Mouse (Mus musculus) embryonic facial prominence, embryonic 11.5 days (tissue): ENCODE data around the gene Nudcd3. TPM values are rescaled to one million over a fixed set of nuclear protein-coding genes. Genes with fewer than 3 reads are reported as not detected.

Experiments used
- ATAC-seq: fragments of 200-750 bp; cut with Nextera tagmentation; replicated peaks from 2 replicates; pipeline ENCODE4 v1.8.0; 2017; ENCODE audit warnings: low read depth; ENCODE audit not compliant: insufficient number of reproducible peaks, low FRiP score, low TSS enrichment
- DNase-seq: peaks from one replicate; pipeline ENCODE4 v3.0.0-alpha.2; 2015; ENCODE audit warnings: low spot score
- H3K27ac ChIP-seq: fragments of 300-500 bp; sonication (generic); replicated peaks from 2 replicates; pipeline ENCODE4 v1.5.1; 2014; ENCODE audit warnings: mild to moderate bottlenecking, low read depth, low read length, control low read depth
- H3K27me3 ChIP-seq: fragments of 300-500 bp; sonication (generic); 2 replicates; pipeline ENCODE4 v1.6.1; 2014; ENCODE audit warnings: mild to moderate bottlenecking, low read length, moderate library complexity, mixed read lengths; ENCODE audit not compliant: control insufficient read depth, insufficient read depth
- H3K36me3 ChIP-seq: fragments of 300-500 bp; sonication (generic); replicated peaks from 2 replicates; pipeline ENCODE4 v1.6.1; 2014; ENCODE audit warnings: low read depth, mild to moderate bottlenecking, low read length, moderate library complexity, mixed read lengths; ENCODE audit not compliant: control insufficient read depth, insufficient read depth
- H3K4me1 ChIP-seq: fragments of 300-500 bp; sonication (generic); 2 replicates; pipeline ENCODE4 v1.6.1; 2014; ENCODE audit warnings: low read length, mixed read lengths; ENCODE audit not compliant: control insufficient read depth, insufficient read depth
- H3K4me2 ChIP-seq: fragments of 300-500 bp; sonication (generic); 2 replicates; pipeline ENCODE4 v1.6.1; 2014; ENCODE audit warnings: low read depth, mild to moderate bottlenecking, control low read depth, low read length, moderate library complexity
- H3K4me3 ChIP-seq: fragments of 300-500 bp; sonication (generic); 2 replicates; pipeline ENCODE4 v1.5.1; 2014; ENCODE audit warnings: low read depth, low read length, control low read depth
- H3K9ac ChIP-seq: fragments of 300-500 bp; sonication (generic); replicated peaks from 2 replicates; pipeline ENCODE4 v1.6.1; 2014; ENCODE audit warnings: mild to moderate bottlenecking, control low read depth, low read length
- H3K9me3 ChIP-seq: fragments of 300-500 bp; sonication (generic); replicated peaks from 2 replicates; pipeline ENCODE4 v1.6.1; 2016; ENCODE audit warnings: mild to moderate bottlenecking, low read length, inconsistent platforms, mixed read lengths; ENCODE audit not compliant: control insufficient read depth
- WGBS: fragments of 180-500 bp; shearing (Covaris S2); extraction: QIAGEN DNeasy Blood & Tissue Kit; methylation state at CpG from one replicate; pipeline ENCODE4 v1.1.7; 2014; 5-methylcytosine and 5-hydroxymethylcytosine counted together
- polyA plus RNA-seq: library from polyadenylated mRNA; unstranded; fragments of >200 nt; fragmentation: Nextera tagmentation; extraction: Ambion mirVana; gene quantifications from 2 replicates; pipeline ENCODE4 v1.2.1, GENCODE M21; 2014

Gene Nudcd3
- polyA plus RNA-seq, 1 experiment from 2014 or later: 41.7 TPM

DNA sequence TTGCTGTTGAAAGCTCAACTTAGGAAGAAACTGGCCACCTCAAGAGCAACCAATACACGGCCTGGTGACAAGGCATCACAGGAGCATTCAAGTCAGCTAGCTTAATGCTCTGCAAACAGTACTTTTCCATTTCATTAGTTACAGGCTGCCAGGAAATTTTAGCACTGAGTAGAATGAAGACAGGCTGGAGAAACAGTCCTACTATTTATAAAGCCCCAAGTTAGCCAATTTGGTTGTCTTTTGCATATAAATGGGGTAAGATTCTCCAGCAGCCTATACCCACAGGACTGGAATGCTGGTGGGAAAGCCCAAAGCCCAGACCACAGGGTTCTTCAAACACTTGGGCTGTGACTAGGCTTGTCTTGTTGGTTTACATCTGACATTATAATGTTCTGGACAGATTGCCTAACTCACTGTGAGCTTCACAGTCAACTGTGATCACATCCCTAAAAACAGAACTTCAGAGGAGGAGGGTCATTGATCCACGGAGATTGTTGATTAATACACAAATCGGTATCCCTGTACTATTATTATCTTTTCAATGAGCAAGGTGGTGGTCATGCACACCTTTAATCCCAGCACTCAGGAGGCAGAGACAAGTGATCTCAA, 39.4 kb downstream of the Nudcd3 start:
- Histone ChIP-seq H3K9ac (no peak overlapping the region), H3K27me3 (no peaks in the 10 kb centered on the region), H3K9me3 (no peaks in the 10 kb centered on the region), H3K27ac (no peak overlapping the region), H3K4me3 (no peak overlapping the region), H3K4me2 (no peak overlapping the region), H3K36me3 (no peaks in the 10 kb centered on the region), H3K4me1 (no peaks in the 10 kb centered on the region)
- DNase-seq: no peak
- no peak for ATAC-seq
- 87% methylated on average over 3 of the region's 3 CpGs for WGBS

- Histone ChIP-seq H3K4me2 (no peak overlapping the region), H3K9me3 (no peaks in the 10 kb centered on the region), H3K27ac (no peak overlapping the region), H3K9ac (no peak overlapping the region), H3K4me1 (no peaks in the 10 kb centered on the region), H3K27me3 (no peaks in the 10 kb centered on the region), H3K36me3 (no peaks in the 10 kb centered on the region), H3K4me3 (no peak overlapping the region)
- DNase-seq (no peak), ATAC-seq (no peak)
- WGBS: 93% methylated on average over 4 of the region's 4 CpGs
Measured at GRCm38 (mm10) chr11:6159704-6160275, 40.4 kb downstream of the Nudcd3 start.

DNA sequence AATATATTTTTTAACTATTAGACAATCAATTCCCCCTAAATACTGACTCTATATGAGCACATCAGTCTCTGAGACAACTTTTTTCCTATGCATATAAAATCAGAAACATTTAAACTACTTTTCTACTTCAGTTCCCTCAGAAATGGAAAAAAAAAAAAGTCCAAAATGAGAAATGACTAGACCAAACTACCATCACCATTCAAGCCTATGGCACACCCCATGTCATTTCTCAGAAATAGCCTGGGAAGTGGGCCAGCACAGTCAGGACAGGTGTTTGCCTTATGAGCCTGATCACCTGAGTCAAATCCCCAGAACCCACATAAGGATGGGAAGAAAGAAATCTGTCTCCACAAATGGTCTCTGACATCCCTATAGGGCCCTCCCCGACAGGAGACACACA, 41.7 kb downstream of the Nudcd3 start:
- H3K4me3 ChIP-seq: no peak overlapping the region

GRCm38 (mm10) chr11:6157119-6157518, 43.1 kb downstream of the Nudcd3 start:
- Histone ChIP-seq H3K36me3 (no peaks in the 10 kb centered on the region), H3K4me2 (no peak overlapping the region), H3K9me3 (no peaks in the 10 kb centered on the region), H3K27ac (no peak overlapping the region), H3K9ac (no peak overlapping the region), H3K4me1 (no peaks in the 10 kb centered on the region; the same call in 1 of the 2 replicates), H3K4me3 (no peak overlapping the region), H3K27me3 (no peaks in the 10 kb centered on the region)
- no peak for ATAC-seq
- DNase-seq: no peak
- WGBS: 89% methylated on average over 5 of the region's 5 CpGs

More for the DNA sequence above, 41.7 kb downstream of the Nudcd3 start:
- Histone ChIP-seq H3K9me3 (no peaks in the 10 kb centered on the region), H3K4me2 (no peak overlapping the region), H3K4me1 (no peaks in the 10 kb centered on the region; the same call in 1 of the 2 replicates), H3K27ac (no peak overlapping the region), H3K36me3 (no peaks in the 10 kb centered on the region), H3K9ac (no peak overlapping the region), H3K27me3 (no peaks in the 10 kb centered on the region)
- DNase-seq: no peak
- no peak for ATAC-seq
- WGBS: 86% methylated on average over 1 of the region's 1 CpGs

- Histone ChIP-seq H3K4me3 (no peak overlapping the region), H3K9me3 (no peaks in the 10 kb centered on the region), H3K36me3 (no peaks in the 10 kb centered on the region), H3K4me1 (no peaks in the 10 kb centered on the region; the same call in 1 of the 2 replicates), H3K9ac (no peak overlapping the region), H3K27ac (no peak overlapping the region), H3K27me3 (no peaks in the 10 kb centered on the region), H3K4me2 (no peak overlapping the region)
- WGBS: 86% methylated on average over 5 of the region's 5 CpGs
- no peak for ATAC-seq
- no peak for DNase-seq
Measured at GRCm38 (mm10) chr11:6156651-6157050, 43.6 kb downstream of the Nudcd3 start.

- H3K36me3 ChIP-seq: peaks cover 2% of the 10 kb centered on the region; the same call in 1 of the 2 replicates
- DNase-seq: no peak
- no peak for ATAC-seq
- H3K9me3 ChIP-seq: no peaks in the 10 kb centered on the region
- H3K4me1 ChIP-seq: no peaks in the 10 kb centered on the region; the same call in 1 of the 2 replicates
- WGBS: 73% methylated on average over 3 of the region's 3 CpGs
- H3K27me3 ChIP-seq: no peaks in the 10 kb centered on the region
- H3K9ac ChIP-seq: 0 out of 2 replicates have a peak overlapping the region, but pooled peaks have one; percentile 6
- H3K27ac ChIP-seq: no peak overlapping the region
- H3K4me3 ChIP-seq: no peak overlapping the region
- H3K4me2 ChIP-seq: no peak overlapping the region
Measured at GRCm38 (mm10) chr11:6154211-6154701, 46.0 kb downstream of the Nudcd3 start.

GRCm38 (mm10) chr11:6152864-6153263, 47.4 kb downstream of the Nudcd3 start:
- no peak overlapping the region for H3K4me2 ChIP-seq
- DNase-seq: no peak
- no peak for ATAC-seq
- H3K27ac ChIP-seq: no peak overlapping the region
- no peak overlapping the region for H3K9ac ChIP-seq
- peaks cover 2% of the 10 kb centered on the region; the same call in 1 of the 2 replicates for H3K36me3 ChIP-seq
- 85% methylated on average over 4 of the region's 4 CpGs for WGBS
- no peaks in the 10 kb centered on the region for H3K9me3 ChIP-seq
- H3K27me3 ChIP-seq: no peaks in the 10 kb centered on the region
- H3K4me3 ChIP-seq: no peak overlapping the region
- no peaks in the 10 kb centered on the region; the same call in 1 of the 2 replicates for H3K4me1 ChIP-seq

DNA sequence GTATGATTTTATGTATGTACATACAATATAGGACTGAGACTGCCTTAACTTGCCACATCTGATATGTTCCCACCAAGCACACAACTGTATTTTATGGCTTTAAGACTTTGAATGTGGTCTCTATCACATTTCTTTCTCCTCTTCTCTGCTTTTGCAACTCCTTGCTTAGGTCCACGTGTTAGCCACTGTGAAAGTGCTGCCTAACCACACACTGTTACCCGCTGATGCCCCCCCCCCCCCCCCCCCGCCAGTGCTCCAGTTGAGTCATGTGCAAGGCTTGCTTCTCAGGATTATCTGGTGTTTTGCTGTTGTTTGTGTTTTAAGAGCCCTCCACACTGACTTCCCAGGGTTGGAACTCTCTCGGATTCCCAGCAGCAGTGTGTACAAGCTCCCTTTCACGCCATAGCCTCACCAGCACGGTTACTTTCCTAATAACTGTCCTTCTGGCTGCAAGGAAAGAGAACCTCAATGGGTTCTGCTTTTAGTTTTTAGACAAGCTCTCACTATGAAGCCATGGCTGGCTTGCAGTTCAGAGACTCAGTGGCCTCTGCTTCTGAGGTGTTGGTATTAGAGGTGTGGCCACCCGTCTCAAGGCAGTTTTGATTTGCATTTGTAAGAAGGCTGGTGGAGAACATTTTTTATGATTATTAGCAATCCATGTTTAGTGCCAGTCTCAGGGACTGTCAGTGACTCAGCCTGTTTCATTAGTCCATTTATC, 61.8 kb downstream of the Nudcd3 start:
- DNase-seq (no peak), ATAC-seq (no peak)
- WGBS: 80% methylated on average over 7 of the region's 7 CpGs
- Histone ChIP-seq H3K9ac (no peak overlapping the region), H3K4me2 (no peak overlapping the region), H3K27me3 (no peaks in the 10 kb centered on the region), H3K9me3 (no peaks in the 10 kb centered on the region), H3K4me1 (no peaks in the 10 kb centered on the region), H3K36me3 (no peaks in the 10 kb centered on the region), H3K27ac (no peak overlapping the region), H3K4me3 (no peak overlapping the region)
